Mouse (Mus musculus) heart, adult 8-10 months (tissue): ENCODE data around the gene Xlr4c. TPM values are rescaled to one million over a fixed set of nuclear protein-coding genes. Genes with fewer than 3 reads are reported as not detected.
A peak's percentile ranks its signal among the peaks of the same experiment; 100 is the strongest.
"Not testable (repeated sequence)": the region's sequence is repeated elsewhere in the genome, so short reads cannot be mapped to it uniquely, and the experiment has no call there.

Experiments used
- DNase-seq: peaks from one replicate; pipeline ENCODE4 v3.0.0; 2022; ENCODE audit warnings: low spot score
- total RNA-seq, 4 experiments: library from RNA; stranded (reverse); gene quantifications; 2 replicates each; pipeline ENCODE4 v1.2.4; 2022

Gene Xlr4c
- total RNA-seq, result not detected

DNA sequence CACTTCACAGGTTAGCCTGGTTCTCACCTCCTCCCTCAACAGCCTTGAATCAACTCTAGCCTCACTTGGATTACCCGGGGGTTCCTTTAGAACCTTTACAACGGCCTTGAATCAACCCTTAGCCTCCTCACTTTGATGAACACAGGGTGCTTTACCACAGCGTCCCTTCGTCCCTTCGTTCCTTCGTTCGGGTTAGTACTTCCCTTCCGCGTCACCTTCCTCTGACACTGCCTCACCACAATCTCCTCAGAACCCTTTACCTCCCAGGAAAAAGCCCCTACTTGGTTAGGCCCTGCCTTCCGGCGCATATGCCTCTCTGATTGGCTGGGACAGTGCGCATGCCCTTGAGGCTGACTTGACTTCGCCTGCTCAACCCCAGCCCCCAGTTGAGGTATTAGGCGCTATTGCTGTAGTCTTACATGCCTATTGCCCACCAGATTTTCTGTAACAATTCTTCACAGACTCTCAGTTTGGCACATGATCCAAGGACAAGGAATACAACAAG is at the start of gene Xlr4c:
TSS of gene Xlr4c (minus strand) at position 310 of the 505 bp plus-strand sequence.
- not testable (repeated sequence) for DNase-seq

DNA sequence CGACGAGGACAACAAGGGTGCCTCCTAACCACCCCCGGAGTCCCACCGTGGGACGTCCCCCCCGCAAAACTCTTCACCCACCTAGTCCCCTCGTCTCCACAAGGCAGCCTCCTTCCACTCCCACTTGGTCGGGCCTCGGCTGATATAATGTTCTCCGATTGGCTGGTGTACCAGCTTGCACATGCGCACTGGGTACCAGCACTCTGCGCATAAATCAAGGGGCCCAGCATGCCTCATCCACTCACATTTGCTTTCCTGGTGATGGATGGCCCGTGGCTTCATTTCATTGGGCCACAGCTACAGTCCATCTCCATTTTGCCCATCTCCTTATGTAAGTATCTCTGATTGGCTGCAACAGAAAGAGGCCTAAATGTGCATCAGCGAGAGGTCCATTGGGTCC is 22.3 kb upstream of the Xlr4c start, which contains the start of gene Xlr3c:
TSS of gene Xlr3c (minus strand) at position 121 of the 400 bp plus-strand sequence.
- not testable (repeated sequence) for DNase-seq

DNA sequence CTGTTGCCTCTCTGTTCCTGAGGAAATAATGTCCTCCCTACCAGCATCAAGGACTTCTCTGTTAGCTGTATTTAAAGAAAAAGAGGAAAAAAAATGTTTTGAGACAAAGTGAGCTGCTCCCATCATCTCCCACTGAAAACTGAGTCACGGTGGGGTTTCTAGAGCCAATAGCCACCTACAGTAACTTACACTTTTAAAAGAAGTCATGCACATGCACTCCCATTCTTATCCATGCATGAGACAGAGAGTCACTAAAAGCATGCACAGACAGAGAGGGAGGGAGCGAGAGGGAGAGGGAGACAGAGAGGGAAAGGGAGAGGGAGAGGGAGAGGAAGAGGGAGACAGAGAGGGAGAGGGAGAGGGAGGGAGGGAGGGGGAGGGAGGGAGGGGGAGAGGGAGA is 19.5 kb upstream of the Xlr4c start:
- DNase-seq, result not testable (repeated sequence)

DNA sequence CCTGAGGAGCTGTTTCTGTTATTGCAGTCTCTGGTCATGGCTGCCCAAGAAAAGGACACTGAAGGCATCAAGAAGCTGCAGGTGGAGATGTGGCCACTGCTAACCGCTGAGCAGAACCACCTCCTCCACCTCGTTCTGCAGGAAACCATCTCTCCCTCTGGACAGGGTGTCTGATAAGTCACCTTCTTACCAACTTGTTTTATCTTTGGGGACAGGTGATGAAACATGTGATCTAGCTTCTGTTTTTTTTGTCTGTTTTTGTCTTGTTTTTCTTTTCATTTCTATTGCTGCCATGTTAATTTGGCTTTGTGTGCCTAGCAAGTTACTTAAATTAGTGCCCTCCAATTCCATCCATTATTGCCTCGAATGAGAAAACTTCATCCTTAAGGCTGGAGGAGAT is 13.6 kb downstream of the Xlr4c start:
- DNase-seq, result no peak

DNA sequence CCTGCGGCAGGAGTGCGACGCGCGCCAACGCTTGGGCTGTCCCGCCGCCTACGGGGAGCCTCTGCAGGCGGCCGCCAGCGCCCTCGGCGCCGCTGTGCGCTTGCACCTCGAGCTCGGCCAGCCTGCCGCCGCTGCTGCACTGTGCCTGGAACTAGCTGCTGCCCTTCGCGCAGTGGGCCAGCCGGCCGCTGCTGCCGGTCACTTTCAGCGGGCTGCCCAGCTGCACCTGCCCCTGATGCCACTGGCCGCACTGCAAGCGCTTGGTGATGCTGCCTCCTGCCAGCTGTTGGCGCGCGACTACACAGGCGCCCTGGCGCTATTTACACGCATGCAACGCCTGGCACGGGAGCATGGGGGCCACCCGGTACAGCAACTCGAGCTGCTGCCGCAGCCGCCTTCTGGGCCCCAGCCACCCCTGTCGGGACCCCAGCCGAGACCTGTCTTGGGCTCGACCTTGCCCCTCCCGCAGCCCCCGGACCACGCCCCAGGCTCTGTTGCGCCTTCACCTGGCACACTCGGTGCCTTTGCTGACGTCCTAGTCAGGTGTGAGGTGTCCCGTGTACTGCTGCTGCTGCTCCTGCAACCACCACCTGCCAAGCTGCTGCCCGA is 14.2 kb downstream of the Xlr4c start:
- DNase-seq, result peak; percentile 14

DNA sequence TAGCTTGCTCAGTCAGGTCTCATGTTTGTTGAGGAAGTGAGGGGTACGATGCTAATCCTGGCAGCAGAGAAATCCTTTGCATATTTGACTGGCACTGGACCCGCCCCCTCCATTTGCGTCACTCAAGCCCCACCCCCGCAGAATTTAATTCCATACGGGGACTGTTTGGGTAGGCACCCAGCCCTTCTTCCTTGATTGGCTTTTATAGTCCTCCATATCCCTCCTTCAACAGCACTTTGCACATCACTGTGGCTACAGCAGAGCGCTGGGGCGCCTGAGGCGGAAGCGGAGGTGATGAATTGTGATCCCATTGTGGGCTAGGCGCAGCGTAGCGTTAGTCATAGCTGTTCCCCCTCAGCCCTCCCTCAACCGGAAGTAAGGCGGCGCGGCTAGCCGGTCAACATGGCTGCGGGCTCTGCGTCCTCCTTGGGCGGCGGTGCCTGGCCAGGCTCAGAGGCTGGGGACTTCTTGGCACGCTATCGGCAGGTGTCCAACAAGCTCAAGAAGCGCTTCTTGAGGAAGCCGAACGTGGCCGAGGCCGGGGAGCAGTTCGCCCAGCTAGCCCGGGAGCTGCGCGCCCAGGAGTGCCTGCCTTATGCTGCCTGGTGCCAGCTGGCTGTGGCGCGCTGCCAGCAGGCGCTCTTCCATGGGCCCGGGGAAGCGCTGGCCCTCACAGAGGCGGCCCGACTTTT is 14.9 kb downstream of the Xlr4c start, which contains the start of gene F8a:
TSS of gene F8a (plus strand) at position 378 of the 692 bp plus-strand sequence.
- DNase-seq, result peak; percentile 77

DNA sequence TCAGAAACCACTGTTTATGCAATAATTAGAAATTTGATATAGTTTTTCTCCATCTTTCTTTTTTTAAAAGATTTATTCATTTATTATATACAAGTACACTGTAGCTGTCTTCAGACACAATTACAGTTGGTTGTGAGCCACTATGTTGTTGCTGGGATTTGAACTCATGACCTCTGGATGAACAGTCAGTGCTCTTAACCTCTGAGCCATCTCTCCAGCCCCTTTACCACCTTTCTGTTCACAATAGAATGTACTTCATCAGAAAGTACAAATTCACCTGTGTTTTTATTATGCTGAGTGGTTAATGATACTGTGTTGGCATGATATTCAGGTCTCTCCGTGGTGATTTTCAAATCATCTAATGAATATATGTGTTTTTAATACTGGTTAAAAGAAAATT is 17.6 kb downstream of the Xlr4c start:
- no peak for DNase-seq

DNA sequence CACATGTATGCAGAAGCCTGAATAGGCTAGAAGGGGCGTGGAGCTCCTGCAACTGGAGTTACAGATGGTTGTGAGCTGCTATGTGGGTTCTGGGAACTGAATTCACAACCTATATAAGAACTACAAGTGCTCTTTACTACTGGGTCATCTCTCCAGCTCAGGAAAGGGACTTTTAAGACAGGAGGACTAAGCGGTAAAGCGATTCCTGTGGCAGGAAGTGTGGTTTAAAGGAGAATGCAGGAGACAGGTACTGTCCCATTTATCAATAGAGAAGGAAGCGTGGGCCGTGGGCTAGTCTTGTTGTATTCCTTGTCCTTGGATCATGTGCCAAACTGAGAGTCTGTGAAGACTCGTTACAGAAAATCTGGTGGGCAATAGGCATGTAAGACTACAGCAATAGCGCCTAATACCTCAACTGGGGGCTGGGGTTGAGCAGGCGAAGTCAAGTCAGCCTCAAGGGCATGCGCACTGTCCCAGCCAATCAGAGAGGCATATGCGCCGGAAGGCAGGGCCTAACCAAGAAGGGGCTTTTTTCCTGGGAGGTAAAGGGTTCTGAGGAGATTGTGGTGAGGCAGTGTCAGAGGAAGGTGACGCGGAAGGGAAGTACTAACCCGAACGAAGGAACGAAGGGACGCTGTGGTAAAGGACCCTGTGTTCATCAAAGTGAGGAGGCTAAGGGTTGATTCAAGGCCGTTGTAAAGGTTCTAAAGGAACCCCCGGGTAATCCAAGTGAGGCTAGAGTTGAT is 28.9 kb downstream of the Xlr4c start, which contains the start of gene Xlr4b:
TSS of gene Xlr4b (plus strand) at position 515 of the 746 bp plus-strand sequence.
- DNase-seq, result not testable (repeated sequence)

DNA sequence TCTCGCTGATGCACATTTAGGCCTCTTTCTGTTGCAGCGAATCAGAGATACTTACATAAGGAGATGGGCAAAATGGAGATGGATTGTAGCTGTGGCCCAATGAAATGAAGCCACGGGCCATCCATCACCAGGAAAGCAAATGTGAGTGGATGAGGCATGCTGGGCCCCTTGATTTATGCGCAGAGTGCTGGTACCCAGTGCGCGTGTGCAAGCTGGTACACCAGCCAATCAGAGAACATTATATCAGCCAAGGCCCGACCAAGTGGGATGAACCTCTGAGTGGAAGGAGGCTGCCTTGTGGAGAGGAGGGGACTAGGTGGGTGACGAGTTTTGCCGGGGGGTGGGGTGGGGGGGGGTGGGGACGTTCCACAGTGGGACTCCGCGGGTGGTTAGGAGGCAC is 51.0 kb downstream of the Xlr4c start, which contains the start of gene Xlr3b:
TSS of gene Xlr3b (plus strand) at position 274 of the 400 bp plus-strand sequence.
- peak; percentile 0 for DNase-seq

Other genes with a start within 250 kb of the Xlr4c start
- gene Pnma5, start 206.0 kb downstream of the Xlr4c start, total RNA-seq, result not detected
- not detected for gene Pnma3, start 178.3 kb downstream of the Xlr4c start, total RNA-seq
- 1 to 10 TPM in 2 of 4 experiments, under 1 TPM in 2; 0.27 to 2.9 (median 1.7) TPM for gene Xlr4a, start 160.7 kb downstream of the Xlr4c start, total RNA-seq
- 1 to 10 TPM in 1 of 4 experiments, under 1 TPM in 2, not detected in 1; 0.25 to 2.1 (median 0.86) TPM for gene Xlr3a, start 146.0 kb downstream of the Xlr4c start, total RNA-seq
- gene Gm14685, start 126.1 kb downstream of the Xlr4c start, total RNA-seq, result not detected
- gene Xlr5b, start 94.3 kb downstream of the Xlr4c start, total RNA-seq, result not detected
- not detected for gene DXBay18, start 93.7 kb downstream of the Xlr4c start, total RNA-seq
- gene Spin2d, start 66.1 kb downstream of the Xlr4c start, total RNA-seq, result not detected
- gene Xlr3b, start 50.9 kb downstream of the Xlr4c start, total RNA-seq, result 1 to 10 TPM in 2 of 4 experiments, under 1 TPM in 2; 0.27 to 1.8 (median 1.2) TPM
- 1 to 10 TPM in 1 of 4 experiments, under 1 TPM in 1, not detected in 2; 0.17 to 1.5 TPM for gene Xlr4b, start 28.8 kb downstream of the Xlr4c start, total RNA-seq
- 1 to 10 TPM; 6.9 to 7.6 (median 7.3) TPM for gene F8a, start 14.8 kb downstream of the Xlr4c start, total RNA-seq
- gene Xlr3c, start 22.3 kb upstream of the Xlr4c start, total RNA-seq, result not detected
- not detected for gene Xlr5a, start 49.8 kb upstream of the Xlr4c start, total RNA-seq
- not detected for gene Xlr5c, start 49.8 kb upstream of the Xlr4c start, total RNA-seq
- not detected for gene Gm45015, start 93.7 kb upstream of the Xlr4c start, total RNA-seq
- 1 to 10 TPM; 6.1 to 7.5 (median 6.7) TPM for gene Zfp275, start 99.5 kb upstream of the Xlr4c start, total RNA-seq
- not detected for gene Gm18336, start 155.6 kb upstream of the Xlr4c start, total RNA-seq
- not detected for gene Zfp92, start 168.0 kb upstream of the Xlr4c start, total RNA-seq
- gene Trex2, start 192.2 kb upstream of the Xlr4c start, total RNA-seq, result not detected
- 1 to 10 TPM; 5.0 to 6.3 (median 5.4) TPM for gene Haus7, start 215.9 kb upstream of the Xlr4c start, total RNA-seq
- gene Bgn, start 240.5 kb upstream of the Xlr4c start, total RNA-seq, result 100 to 1,000 TPM; 152 to 198 (median 182) TPM